Mouse (Mus musculus) limb, embryonic 14.5 days (tissue): ENCODE data around the gene Rab44. TPM values are rescaled to one million over a fixed set of nuclear protein-coding genes. Genes with fewer than 3 reads are reported as not detected.
"Not testable (repeated sequence)": the region's sequence is repeated elsewhere in the genome, so short reads cannot be mapped to it uniquely, and the experiment has no call there.

Experiments
- ATAC-seq: fragments of 200-750 bp; cut with Nextera tagmentation; 2 replicates; pipeline ENCODE4 v1.8.0; 2017; ENCODE audit warnings: low read depth, moderate number of reproducible peaks, moderate TSS enrichment; ENCODE audit not compliant: low FRiP score
- DNase-seq: peaks from one replicate; pipeline ENCODE4 v3.0.0-alpha.2; 2015; ENCODE audit warnings: low spot score
- H3K27ac ChIP-seq: fragments of 300-500 bp; sonication (generic); replicated peaks from 2 replicates; pipeline ENCODE4 v1.5.1; 2014; ENCODE audit warnings: low read depth, mild to moderate bottlenecking, low read length, moderate library complexity, mixed read lengths
- H3K27me3 ChIP-seq: fragments of 300-500 bp; sonication (generic); 2 replicates; pipeline ENCODE4 v1.6.1; 2014; ENCODE audit warnings: low read length, mixed read lengths; ENCODE audit not compliant: control insufficient read depth, insufficient read depth
- H3K36me3 ChIP-seq: fragments of 300-500 bp; sonication (generic); 2 replicates; pipeline ENCODE4 v1.6.1; 2014; ENCODE audit warnings: mild to moderate bottlenecking, low read length, moderate library complexity, mixed read lengths; ENCODE audit not compliant: control insufficient read depth, insufficient read depth
- H3K4me1 ChIP-seq: fragments of 300-500 bp; sonication (generic); 2 replicates; pipeline ENCODE4 v1.6.1; 2014; ENCODE audit warnings: antibody characterized with exemption, low read length, mixed read lengths; ENCODE audit not compliant: control insufficient read depth, insufficient read depth
- H3K4me2 ChIP-seq: fragments of 300-500 bp; sonication (generic); replicated peaks from 2 replicates; pipeline ENCODE4 v1.6.1; 2014; ENCODE audit warnings: low read depth, mild to moderate bottlenecking, low read length, moderate library complexity; ENCODE audit not compliant: severe bottlenecking
- H3K4me3 ChIP-seq: fragments of 300-500 bp; sonication (generic); replicated peaks from 2 replicates; pipeline ENCODE4 v1.5.1; 2014; ENCODE audit warnings: low read length
- H3K9ac ChIP-seq: fragments of 300-500 bp; sonication (generic); 2 replicates; pipeline ENCODE4 v1.6.1; 2014; ENCODE audit warnings: mild to moderate bottlenecking, low read depth, low read length, moderate library complexity; ENCODE audit not compliant: severe bottlenecking
- H3K9me3 ChIP-seq: fragments of 300-500 bp; sonication (generic); 2 replicates; pipeline ENCODE4 v1.6.1; 2016; ENCODE audit warnings: low read length; ENCODE audit not compliant: control insufficient read depth
- POLR2A ChIP-seq: fragments of 200-500 bp; IDR thresholded peaks from 2 replicates; pipeline ENCODE4 v1.8.0; 2012; ENCODE audit warnings: inconsistent platforms, mild to moderate bottlenecking, moderate library complexity, borderline replicate concordance; ENCODE audit not compliant: insufficient read depth, insufficient read length; ENCODE audit errors: extremely low read depth
- WGBS: fragments of 180-500 bp; shearing (Covaris S2); extraction: QIAGEN DNeasy Blood & Tissue Kit; methylation state at CpG from one replicate; pipeline ENCODE4 v1.1.7; 2014; 5-methylcytosine and 5-hydroxymethylcytosine counted together
- polyA plus RNA-seq, 2 experiments: library from polyadenylated mRNA; depleted of rRNA in 1 of 2; stranded (reverse) in 1 of 2; unstranded in 1 of 2; fragments of >200 nt; fragmentation: Nextera tagmentation in 1 of 2; extraction: Ambion mirVana in 1 of 2; gene quantifications; 2 replicates each; pipeline versions ENCODE4 v1.2.1 to v1.2.3; 2012 to 2014

Gene Rab44
- polyA plus RNA-seq, 2 experiments, result 1.5 to 2.8 TPM

DNA sequence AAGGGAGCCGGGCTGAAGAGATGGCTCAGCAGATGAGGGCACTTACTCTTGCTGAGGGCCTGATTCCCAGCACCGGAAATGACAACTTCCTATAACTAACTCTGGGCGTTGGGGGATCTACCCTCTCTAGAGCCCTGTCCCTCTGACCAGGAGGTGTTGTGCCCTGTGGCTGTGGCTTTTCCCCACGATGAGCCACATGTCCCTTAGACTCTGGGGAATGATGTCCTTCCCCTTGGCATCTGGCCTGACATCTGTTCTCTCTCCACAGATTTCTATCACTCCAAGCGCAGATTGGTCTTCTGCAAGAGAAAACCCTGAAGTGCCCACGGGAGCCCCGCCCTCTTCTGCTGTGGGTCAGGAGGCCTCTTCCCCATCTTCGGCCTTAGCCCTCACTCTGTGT is 14.9 kb upstream of the Rab44 start:
- 87% methylated on average over 8 of the region's 8 CpGs for WGBS
- no peak for TF ChIP-seq POLR2A
- no peak overlapping the region for H3K4me3 ChIP-seq
- ATAC-seq (no peak), DNase-seq (no peak)
- H3K27me3 ChIP-seq, result peaks cover 9% of the 10 kb centered on the region; the same call in 1 of the 2 replicates
- H3K9ac ChIP-seq, result no peak overlapping the region
- H3K9me3 ChIP-seq, result no peaks in the 10 kb centered on the region
- no peaks in the 10 kb centered on the region; the same call in 1 of the 2 replicates for H3K36me3 ChIP-seq
- H3K4me2 ChIP-seq, result no peak overlapping the region
- peaks cover 9% of the 10 kb centered on the region for H3K4me1 ChIP-seq
- H3K27ac ChIP-seq, result no peak overlapping the region

DNA sequence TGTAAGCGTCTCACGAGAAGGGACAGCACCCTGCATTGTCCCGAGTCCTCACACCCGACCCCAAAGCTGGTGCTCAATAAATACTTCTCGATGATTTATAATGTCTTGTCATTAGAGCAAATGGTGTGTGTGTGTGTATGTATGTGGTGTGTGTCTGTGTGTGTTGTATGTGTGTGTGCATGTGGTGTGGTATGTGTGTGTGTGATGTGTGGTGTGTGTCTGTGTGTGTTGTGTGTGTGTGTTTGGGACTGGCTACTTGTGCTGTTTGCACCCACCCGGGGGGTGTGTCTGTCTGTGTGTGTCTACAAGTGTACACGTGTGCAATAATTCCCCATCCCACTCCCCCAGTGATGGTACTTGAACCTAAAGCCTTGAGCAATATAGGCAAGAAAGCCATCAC is 13.3 kb upstream of the Rab44 start:
- ATAC-seq, result no peak
- no peak for TF ChIP-seq POLR2A
- H3K9ac ChIP-seq, result no peak overlapping the region
- 90% methylated on average over 7 of the region's 7 CpGs for WGBS
- H3K9me3 ChIP-seq, result no peaks in the 10 kb centered on the region
- H3K4me2 ChIP-seq, result no peak overlapping the region
- no peak for DNase-seq
- H3K4me3 ChIP-seq, result no peak overlapping the region
- H3K27ac ChIP-seq, result no peak overlapping the region
- no peaks in the 10 kb centered on the region for H3K27me3 ChIP-seq
- H3K36me3 ChIP-seq, result no peaks in the 10 kb centered on the region; the same call in 1 of the 2 replicates
- H3K4me1 ChIP-seq, result no peaks in the 10 kb centered on the region

DNA sequence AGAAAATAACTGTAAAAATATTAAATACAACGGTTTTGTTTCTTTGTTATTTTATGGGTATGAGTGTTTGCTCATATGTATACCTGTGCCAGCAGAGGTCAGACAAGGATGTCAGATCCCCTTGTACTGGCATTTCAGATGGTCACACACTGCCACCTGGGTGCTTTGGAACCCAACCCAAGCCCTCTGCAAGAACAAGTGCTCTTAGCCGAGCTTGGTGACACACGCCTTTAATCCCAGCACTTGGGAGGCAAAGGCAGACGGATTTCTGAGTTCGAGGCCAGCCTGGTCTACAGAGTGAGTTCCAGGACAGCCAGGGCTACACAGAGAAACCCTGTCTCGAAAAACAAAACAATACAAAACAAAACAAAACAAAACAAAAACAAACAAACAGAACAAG is 3.6 kb upstream of the Rab44 start:
- H3K9ac ChIP-seq, ATAC-seq, DNase-seq, H3K9me3 ChIP-seq, H3K27me3 ChIP-seq, H3K27ac ChIP-seq, H3K4me1 ChIP-seq, H3K4me3 ChIP-seq, H3K36me3 ChIP-seq, H3K4me2 ChIP-seq: not testable (repeated sequence)
- WGBS, result 84% methylated on average over 6 of the region's 6 CpGs

DNA sequence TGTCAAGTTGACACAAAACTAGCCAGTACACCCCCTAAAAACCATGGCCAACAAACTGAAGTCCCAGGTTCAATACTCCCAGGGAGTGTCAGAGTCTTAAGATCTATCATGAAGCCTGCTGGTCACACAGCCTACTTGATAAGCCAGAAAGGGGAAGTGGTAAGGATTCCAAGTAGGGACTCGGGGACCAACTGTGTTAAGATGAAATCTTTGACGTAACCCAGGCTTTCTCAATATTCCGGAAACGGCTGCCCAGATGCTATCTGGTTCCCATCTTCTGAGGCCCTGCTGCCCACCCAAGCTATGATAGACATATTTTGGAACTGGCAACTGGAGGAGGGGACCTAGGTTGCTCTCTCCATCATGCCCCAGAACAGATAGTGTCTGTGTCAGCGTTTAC is 2.6 kb upstream of the Rab44 start:
- Histone ChIP-seq H3K9ac (no peak overlapping the region), H3K9me3 (no peaks in the 10 kb centered on the region), H3K27me3 (no peaks in the 10 kb centered on the region), H3K4me2 (no peak overlapping the region), H3K4me3 (no peak overlapping the region), H3K27ac (no peak overlapping the region), H3K4me1 (no peaks in the 10 kb centered on the region), H3K36me3 (no peaks in the 10 kb centered on the region)
- WGBS, result 86% methylated on average over 5 of the region's 5 CpGs
- ATAC-seq (no peak), DNase-seq (no peak)
- TF ChIP-seq POLR2A, result no peak

DNA sequence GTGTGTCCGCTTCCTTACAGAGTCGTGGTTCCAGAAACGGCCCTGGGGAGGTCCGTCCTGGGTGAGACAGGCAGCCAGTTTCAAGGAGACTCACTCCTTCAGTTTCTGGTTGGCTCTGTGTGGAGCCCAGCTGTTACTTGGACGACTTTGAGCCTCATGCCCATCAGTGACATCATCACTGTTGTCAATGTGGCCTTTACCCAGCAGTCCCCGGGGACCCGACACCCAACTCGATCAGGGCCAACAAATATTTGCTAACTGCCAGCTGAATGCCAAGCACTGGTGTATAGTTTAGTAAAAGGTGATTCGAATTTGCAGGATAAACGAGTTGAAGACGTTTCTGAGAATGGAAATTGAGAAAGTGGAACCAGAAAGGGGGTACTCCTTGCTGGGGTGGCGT is 2.1 kb downstream of the Rab44 start:
- H3K4me2 ChIP-seq, result no peak overlapping the region
- H3K27ac ChIP-seq, result no peak overlapping the region
- H3K4me1 ChIP-seq, result no peaks in the 10 kb centered on the region
- no peaks in the 10 kb centered on the region for H3K9me3 ChIP-seq
- no peaks in the 10 kb centered on the region for H3K27me3 ChIP-seq
- H3K36me3 ChIP-seq, result no peaks in the 10 kb centered on the region
- H3K9ac ChIP-seq, result no peak overlapping the region
- DNase-seq, result no peak
- no peak overlapping the region for H3K4me3 ChIP-seq
- 70% methylated on average over 12 of the region's 12 CpGs for WGBS
- ATAC-seq, result no peak
- no peak for TF ChIP-seq POLR2A

DNA sequence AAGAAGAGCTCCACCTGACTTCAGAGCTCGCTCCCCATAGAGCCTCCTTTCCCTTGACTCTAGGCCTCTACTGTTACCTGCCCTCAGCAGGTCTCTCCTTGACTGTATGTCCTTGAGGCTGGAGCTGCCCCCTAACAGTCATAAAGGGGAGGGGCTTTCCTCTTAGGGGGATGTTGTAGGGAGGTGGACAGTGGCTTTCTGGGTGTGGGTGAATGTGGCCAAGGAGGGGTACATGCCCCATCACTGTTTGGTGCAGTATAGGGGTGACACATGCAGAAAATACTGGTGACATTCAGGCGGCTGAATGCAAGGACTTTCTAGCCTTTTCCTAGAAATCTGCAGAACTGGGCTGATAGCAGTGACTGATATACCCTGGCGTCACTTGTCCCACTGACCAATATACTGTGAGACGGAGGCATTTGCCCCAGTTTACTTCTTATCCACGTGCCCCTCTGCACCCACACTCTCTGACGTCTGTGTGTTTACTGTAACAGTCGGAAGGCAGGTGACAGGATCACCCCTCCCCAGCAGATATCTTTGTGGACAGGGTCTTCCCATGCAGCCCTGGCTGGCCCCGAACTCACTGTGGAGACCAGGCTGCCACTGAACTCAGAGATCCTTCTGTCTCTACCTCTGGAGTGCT is 3.2 kb downstream of the Rab44 start:
- TF ChIP-seq POLR2A, result no peak
- H3K4me3 ChIP-seq, result no peak overlapping the region
- DNase-seq (no peak), ATAC-seq (no peak)
- no peak overlapping the region for H3K9ac ChIP-seq
- H3K27ac ChIP-seq, result no peak overlapping the region
- no peaks in the 10 kb centered on the region for H3K9me3 ChIP-seq
- no peaks in the 10 kb centered on the region for H3K4me1 ChIP-seq
- 78% methylated on average over 8 of the region's 8 CpGs for WGBS
- H3K27me3 ChIP-seq, result no peaks in the 10 kb centered on the region
- H3K36me3 ChIP-seq, result no peaks in the 10 kb centered on the region
- H3K4me2 ChIP-seq, result no peak overlapping the region
